Mouse (Mus musculus) heart, adult 8-10 months (tissue): Measurements from ENCODE around the gene Atp2b1. TPM values are rescaled to one million over a fixed set of nuclear protein-coding genes. Genes with fewer than 3 reads are reported as not detected.

ENCODE experiments used
- DNase-seq: peaks from one replicate; pipeline ENCODE4 v3.0.0; 2022; ENCODE audit warnings: low spot score
- total RNA-seq, 4 experiments: library from RNA; stranded (reverse); gene quantifications; 2 replicates each; pipeline ENCODE4 v1.2.4; 2022

Gene Atp2b1
- total RNA-seq, 4 experiments from 2014 or later: 59.5 to 68.2 (median 62.8) TPM

DNA sequence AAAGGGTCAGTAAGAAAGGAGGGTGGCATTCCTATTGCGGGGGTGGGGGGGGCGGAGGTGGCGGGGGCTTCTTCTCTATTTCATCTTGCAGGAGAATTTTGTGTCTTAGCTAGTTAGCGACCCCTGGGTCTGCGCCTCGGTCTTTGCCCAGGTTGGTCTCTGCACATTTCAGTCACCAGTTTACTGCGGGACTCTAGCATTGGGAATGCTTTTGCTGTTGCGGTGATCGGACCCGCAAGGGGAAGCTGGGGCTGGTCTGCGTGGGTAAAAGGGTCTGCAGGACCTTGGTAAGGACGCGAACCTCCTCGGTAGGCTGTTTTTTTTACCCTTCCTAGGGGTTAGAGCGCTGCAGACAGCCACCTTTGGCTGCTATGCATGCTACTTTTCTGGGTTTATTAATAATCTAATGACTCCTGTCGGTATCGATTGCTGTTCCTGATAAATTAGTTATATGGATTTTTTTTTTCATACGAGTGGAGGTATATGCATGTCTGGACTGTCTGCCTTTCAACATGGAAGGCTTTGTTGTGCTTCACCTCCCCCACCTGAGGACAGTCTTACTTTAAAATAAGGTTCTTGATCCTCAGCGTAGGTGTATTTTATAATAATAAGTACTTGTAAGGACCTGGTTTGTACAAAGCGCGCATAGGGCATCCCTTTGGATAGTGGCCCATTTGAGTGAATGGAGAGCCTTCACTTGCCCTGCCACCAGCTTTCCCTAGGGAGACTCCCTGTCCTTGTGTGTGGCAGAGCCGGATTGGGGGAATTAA is 2.0 kb downstream of the Atp2b1 start:
- no peak for DNase-seq

DNA sequence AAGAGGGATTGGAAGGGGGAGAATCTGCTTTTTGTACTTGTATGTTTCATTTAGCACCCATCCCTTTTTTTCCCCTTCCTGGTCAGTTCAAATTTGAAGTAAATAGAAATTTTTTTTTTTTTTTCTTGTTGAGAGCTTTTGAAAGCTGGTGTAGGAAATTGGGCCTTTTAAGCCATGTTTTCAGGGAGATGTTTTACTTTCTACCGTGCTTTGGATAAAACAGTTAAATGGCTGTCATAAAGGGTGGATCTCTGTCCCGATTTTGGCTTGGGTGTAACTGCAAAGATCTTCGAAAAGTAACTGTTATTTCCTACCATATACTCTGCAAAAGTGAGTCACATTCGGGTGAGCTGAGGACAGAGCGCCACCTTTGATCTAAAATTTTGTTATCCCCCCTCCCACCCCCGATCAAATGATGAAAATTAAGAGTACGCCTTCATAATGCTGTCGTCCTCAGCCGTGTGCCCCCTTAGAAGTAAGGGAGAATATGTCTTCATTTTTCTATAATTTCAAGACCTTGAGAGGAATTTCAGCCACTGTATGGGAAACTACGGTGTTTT is 2.7 kb downstream of the Atp2b1 start:
- no peak for DNase-seq

DNA sequence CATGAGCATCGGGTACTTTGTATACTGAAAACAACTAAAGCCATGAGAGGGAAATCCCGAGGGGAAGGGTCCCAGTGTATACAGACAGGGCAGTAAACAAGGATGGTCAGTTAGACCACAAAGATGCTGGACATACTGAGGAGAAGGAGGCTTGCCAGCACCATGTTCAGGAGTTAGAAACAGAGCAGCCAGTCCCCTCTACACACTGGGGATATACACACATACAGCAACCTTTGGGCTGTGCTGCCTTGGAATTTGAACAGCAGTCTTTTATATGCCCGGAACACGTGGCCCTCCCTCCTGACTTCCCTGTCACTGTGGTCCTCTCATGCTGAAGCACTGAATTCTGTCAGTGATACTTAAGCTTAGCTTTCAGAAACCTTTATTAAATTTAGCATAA is 10.9 kb downstream of the Atp2b1 start:
- DNase-seq: no peak

DNA sequence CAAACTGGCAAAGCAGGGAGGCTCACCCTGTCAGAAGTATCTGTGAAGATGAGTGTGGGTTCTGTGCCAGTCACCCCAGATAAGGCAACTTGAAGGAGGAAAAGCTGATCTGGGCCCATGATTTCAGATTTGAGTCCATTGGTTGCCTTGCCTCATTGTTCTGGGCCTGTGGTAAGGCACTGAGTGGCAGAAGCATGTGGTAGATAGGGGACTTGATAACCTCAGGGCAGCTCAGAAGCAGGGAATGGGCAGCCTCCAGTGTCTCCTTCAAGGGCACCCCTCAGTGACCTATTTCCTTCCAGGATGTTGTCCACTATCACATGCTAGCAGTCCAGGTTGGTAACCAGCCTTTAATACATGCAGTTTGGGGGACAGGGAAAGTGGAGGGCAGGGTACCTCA is 12.8 kb downstream of the Atp2b1 start:
- no peak for DNase-seq

DNA sequence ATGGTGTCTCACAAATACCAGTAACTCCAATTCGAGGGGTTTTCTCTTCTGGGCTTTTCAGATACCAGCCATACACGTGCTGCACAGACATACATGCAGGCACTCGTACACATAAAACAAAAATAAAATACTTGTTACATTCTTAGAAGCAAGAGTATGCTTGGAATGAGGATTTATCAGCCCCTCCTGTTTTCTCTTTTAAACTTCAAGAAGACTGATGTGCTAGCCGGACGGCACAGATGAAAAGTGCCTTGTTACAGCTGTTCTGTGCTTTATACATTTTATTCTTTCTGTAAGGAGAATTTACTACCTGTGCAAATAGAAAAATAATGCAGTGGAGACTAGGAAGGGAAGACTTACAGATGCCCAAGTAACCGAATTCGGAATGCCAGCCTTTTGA is 15.2 kb downstream of the Atp2b1 start:
- no peak for DNase-seq

DNA sequence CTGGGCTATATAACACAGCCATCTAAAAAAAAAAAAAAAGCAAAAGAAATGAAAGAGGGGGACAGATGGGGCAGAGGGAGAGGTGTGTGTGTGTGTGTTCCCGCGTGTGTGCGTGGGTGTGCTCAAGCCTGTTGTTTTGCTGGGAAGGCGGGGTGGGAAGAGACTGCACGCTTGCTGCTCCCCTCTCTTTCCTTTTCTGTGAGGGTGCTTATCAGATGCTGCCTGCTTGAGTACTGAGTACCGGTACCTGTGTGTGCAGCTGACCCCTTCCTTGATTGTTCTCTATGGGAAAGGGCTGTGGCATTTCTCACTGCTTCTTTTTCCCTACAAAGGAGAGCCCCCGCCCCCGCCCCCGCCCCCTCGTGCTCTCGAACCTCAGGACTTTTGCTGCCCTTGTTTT is 15.9 kb downstream of the Atp2b1 start:
- DNase-seq: no peak

DNA sequence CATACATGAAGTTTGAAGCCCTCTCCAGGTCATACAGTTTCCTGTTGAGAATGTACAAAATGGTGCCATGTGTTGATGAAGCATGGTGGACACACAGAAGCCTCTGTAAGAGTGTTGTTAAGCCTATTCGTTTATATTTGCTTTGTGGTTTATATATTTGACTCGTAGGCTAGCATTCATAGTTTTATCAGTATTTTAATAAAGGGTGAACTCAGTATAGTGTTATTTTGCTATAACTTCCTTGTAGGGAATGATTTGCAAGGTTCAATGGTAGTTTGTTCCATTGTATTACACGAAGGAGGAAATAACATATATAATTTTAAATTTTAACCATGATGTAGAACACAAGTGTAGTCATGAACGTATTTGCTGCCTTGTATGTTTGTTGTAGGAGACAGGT is 25.9 kb downstream of the Atp2b1 start:
- DNase-seq: no peak

DNA sequence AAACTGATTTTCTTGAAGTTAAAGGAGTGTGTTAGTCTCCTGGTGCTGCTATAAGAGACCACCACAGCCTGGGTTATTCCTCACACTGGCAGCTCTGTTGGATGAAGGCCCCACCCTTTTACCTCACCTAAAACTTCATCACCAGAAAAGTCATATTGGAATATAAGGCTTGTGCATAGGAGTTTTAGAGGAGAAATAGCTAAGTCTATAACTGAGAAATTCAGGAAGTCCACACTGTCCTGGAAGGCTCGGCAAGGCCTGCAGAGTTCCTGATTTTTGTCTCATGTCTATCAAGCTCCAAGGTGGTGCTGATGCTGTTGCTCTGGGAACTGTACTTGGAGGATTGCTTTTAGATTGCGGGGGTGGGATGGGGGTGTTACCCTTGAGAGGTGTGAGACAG is 26.6 kb downstream of the Atp2b1 start:
- DNase-seq: no peak

DNA sequence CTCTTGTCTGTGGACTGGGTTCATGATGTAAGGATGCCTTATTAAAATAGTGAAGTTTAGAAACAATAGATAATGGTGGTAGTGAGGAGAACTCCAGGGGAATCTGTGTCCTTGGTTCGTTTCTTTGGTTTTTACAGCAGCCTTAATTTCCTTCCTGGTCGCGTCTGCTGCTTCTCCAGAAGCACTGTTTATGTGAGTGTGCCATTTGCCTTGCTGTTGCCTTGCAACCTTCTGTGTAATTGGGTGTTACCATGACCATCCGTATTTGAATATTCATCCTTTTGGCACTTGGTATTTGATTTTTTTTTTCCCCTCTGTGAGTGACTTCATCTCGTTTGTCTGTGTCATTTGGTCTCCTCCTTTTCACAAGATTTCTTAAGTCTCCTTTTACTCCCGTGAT is 27.8 kb downstream of the Atp2b1 start:
- no peak for DNase-seq

DNA sequence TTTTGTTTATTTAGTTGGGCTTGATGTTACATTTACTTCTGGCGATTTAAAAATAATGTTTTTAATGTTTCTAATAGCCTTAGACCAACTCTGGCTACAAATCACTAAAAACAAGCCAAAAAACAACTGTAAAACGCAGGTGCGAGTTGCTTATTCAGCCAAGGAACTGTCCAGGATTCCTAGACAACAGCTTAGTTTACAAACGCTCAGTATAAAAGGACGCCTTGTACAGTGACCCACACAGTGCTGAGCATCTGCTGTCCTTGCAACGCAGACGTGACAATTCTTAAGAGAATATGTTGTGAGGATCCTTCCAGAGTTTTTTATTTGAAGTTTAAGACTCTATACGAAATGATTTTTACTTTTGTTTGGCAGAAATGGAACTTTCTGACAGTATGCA is 28.8 kb downstream of the Atp2b1 start:
- no peak for DNase-seq

DNA sequence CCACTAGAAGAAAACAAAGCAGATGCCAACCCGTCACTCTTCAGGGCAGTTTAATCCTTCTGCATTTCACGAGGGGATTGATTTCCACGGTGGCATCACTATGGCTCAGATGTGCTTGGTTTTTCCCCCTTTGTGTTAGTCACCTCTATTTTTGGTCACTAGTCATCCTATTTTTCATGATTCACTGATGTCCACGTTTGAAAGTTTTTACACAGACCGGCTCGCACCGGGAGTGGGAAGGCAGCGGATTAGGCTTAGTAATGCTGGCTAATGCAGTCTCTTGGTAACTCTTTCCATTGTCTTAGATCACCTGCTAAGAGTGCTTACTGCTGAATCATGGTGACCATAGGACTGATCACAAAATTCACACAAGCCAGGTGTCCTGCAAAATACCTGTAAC is 29.7 kb downstream of the Atp2b1 start:
- no peak for DNase-seq

DNA sequence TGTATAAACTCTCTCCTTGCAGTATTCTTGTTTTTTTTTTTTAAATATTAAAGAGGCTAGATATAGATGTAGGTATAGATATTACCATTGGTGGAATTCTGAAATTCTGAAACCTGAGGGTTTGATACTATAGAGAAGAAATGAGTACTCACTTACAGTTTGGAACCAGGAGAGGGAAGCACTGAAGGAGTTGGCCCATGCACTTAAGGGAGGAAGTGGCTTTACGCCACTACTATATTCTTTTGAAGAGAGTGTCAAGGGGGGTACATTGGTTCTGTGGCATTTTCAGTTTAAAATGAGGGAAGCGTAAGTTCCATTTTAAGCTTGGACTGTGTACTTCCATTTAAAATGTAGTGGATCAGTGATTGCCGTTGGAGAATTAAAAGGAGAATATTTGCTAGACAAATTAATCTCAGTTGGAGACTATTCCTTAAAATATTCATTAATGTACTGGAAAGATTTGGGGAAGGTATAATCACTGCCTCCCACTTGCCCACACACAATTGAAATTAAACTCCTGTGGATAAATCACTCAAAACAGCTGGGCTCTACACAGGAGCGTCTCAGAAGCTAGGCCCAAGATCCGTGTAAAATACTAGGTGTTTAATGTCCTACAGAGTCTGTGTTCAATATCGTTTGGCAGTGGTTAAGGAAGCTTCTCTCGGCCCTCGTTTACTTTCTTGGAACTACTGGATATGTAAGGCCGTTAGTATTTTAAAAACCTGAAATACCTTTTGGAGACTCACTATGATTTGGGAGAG is 32.0 kb downstream of the Atp2b1 start:
- DNase-seq: no peak

DNA sequence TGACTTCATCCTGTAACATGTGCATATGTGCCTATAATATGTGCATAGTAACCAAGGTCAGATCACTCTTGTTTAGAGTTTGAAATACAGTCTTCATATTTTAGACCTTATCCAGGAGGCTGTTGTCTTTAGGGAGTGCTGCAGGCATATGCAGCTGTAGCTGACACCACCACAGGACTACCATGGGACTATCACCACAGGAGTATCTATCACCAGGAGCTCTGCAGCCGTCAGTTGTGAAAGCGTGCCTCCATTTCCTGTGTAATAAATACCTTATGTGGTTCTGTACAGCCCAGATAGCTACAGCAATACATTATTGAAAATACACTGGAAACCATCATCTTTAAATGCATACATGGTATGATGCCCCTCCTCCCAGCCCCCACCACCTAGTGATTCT is 33.0 kb downstream of the Atp2b1 start:
- no peak for DNase-seq

DNA sequence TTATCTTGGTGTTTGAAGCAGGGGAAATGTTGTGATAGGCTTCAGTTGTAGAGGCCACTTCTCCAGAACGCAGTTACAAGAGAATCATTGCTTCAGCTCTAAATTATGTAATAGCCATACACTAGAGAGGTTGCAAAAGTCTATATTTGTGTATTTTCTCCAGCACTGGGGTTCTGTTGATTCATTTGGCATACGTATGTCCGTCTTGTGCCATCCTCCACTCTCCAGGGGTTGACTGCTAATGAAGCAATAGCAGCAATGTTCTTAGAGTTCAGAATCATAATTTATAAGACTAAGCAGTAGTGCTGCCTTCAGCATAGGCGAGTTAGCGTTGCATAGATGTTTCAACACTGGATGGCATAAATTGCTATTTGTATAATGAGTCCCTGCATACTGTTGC is 33.9 kb downstream of the Atp2b1 start:
- DNase-seq: no peak

DNA sequence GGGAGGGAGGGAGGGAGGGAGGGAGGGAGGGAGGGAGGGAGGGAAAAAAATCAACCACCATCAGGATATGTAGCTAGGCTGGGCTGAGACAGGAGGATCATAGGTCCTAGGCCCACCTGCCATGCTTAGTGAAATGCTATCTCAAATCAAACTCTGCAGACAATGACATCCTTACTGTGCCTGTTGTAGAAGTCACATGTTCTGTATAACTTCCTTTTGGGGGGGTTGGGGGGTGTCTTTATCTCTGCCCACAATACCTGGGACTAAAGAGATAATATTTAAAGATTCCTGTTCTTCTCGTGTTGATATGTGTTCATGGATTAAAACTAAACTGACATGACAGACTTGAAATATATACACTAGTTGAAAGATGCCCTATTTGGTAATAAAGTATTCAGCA is 35.5 kb downstream of the Atp2b1 start:
- DNase-seq: no peak

DNA sequence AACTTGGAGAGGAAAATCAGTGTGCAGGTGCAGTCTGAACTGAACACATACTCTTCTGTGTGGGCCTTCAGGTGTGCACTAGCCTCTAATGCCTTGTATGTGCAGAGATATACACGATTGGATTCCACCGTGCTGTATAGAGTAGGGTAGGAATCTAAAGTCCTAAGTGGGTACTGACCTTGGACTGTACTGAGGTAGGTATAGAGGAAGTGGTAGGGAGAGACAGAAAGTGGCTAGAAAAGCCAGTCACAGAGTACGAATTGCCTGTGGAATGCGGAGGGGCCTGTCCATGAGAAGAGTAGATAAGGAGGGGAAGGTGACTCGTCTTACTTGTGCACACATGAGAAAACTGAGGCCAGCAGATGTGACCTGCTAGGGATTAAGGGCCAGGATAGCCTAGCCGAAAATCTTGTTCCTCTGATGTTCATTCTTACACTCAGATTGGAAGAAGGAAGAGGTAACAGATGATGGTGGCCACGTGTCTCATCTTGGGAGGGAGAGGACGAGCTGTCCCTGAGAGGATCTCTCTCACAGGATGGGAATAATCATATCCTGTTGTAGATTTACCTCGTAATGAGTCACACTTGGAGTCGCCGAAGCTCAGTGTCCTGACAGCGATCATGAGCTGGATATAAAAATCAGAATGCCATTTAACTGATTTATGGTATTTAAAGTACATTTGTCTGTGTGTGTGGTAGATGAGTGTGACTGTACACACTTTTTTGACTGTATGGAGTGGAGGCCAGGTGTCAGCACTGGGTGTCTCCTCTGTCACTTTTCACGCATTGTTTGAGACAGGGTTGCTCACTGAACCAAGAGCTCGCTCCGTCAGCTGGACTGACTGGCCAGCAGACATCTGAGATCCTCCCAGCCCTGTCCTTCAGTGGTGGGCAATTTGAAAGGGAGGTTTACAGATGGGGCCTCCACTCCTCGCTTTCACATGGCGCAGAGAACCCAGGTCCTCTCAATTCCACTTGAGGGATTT is 37.4 kb downstream of the Atp2b1 start:
- no peak for DNase-seq

DNA sequence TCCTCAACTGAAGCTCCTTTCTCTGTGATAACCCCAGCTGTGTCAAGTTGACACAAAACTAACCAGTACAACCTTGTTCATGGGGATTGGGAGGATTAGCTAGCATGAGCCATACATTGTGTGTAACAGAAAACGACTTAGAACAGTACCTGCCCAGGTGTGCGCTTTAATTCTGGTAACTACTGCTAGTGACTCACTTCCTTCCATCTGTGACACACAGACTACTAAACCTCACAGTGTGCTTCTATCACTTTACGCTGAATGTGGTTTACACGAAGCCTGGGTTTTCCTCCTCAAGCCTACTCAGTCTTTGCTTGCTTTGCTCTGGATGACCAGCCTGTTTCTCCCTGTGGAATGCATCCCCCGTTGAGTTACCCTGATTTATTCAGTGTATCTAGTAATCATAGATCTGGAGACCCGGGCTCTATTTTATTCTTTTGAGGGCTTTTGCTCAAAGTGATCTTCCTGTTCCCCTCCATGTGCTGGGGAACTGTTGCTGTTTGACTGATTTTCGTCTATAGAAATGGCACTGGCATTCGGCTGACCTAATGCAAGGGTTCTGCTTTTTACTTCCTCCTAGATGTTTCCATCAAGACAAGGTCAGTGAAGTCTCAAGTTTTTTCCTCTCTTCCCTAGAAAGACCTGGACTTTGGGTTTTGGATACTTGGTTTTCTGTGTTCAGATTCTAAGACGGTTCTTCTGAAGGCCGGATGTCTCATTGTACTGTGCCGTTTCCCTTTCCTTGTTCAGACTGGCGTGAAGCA is 40.2 kb downstream of the Atp2b1 start:
- DNase-seq: no peak

DNA sequence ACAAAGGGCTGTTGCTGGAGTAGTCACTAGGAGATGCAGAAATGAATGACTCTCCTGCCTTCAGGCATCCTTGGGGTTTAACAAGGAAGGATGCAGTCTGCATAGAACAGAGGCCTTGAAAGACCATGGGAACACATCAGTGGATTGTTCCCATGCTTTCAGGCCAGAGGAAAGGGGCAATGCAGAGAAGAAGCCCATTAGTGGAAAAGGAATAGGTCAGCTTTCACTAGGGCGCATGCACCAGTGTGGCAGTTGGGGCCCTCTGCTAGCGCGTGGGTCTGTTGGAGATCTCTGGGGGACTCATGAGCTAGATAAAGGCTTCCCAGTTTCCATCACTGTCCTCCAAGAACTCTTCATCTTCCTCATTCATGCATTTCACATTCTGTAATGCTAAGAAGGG is 41.9 kb downstream of the Atp2b1 start:
- no peak for DNase-seq

DNA sequence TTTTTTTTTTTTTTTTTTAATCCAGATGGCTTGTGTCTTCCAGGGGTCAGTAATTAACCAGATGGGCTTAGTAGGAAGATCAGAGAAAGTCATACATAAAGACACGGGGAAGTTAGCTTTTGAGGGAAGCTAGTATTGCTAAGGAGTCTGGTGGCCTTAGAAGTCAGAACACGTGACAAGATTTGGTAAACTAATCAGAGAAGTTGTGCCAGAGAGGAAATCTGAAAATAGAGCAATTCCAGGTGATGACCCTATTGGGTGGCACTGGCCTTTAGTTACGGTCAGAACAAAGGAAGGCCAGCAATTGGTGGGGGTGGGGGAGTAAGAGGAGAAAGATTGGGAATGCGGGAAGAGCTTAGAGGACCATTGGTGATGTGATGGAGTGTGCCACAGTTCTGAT is 44.5 kb downstream of the Atp2b1 start:
- DNase-seq: no peak

DNA sequence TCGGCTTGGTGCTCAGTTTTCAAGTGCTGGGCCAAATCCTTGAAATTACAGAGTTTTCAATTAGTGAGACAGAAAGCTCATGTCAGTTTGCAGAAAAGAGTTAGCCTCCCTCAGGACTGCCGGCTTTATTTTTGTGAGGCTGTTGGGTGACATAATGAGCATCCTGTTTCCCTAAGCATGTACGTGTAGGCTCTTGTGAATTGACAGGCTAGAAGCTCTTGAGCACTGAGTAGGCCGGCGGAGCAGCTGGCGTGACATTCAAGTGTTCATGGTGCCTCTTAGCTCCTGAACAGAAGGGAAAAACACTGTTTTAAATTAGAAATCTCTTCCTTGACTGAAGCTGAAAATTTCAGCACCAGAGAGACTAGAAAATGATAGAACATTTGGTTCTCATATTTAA is 45.2 kb downstream of the Atp2b1 start:
- no peak for DNase-seq

DNA sequence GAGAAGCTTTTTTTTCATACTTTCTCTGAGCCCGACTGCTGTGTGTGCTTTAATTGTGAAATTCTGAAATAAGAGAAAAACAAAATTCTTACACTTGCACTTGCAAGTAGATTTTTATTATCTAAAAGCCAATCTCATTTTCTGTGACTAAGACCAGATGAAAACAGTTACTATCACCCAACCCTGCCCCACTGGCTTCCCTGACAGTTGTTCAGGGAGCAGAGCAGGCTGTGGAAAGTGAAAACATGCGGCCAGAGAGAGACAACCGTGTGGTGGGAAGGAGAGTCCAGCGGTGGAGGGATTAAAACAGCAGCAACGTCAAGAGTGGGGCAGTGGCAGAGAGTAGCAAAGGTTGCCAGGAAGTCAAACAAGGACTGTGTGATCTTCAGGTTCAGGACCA is 46.7 kb downstream of the Atp2b1 start:
- no peak for DNase-seq
